Mouse (Mus musculus): Measurements from ENCODE around the gene Olfr518. TPM values are rescaled to one million over a fixed set of nuclear protein-coding genes. Genes with fewer than 3 reads are reported as not detected.

The Olfr518 gene
- polyA plus RNA-seq (2015; fragmentation: Nextera tagmentation; extraction: Ambion mirVana) = not detected in 2 replicates

GRCm38 (mm10) chr7:108884906-108885305, at the start of gene Olfr518:
TSS of gene Olfr518 (minus strand) at chr7:108885006.
- Histone ChIP-seq H3K4me3 (no peak within 1 kb of the TSS), H3K9me3 (no peaks in the 10 kb centered on the region), H3K9ac (no peak within 1 kb of the TSS), H3K27ac (no peak within 1 kb of the TSS), H3K4me2 (no peak within 1 kb of the TSS), H3K36me3 (no peaks in the 10 kb centered on the region), H3K27me3 (no peaks in the 10 kb centered on the region), H3K4me1 (no peaks in the 10 kb centered on the region)
- WGBS = 86% methylated on average over 4 of the region's 4 CpGs
- ATAC-seq (ENCODE audit: insufficient number of reproducible peaks, insufficient read depth, low FRiP score, low TSS enrichment, low read depth) = no peak

- WGBS = 2% methylated on average over 50 of the region's 50 CpGs
- H3K27me3 ChIP-seq = no peaks in the 10 kb centered on the region
- peak within 1 kb of the TSS; percentile 70 for H3K27ac ChIP-seq
- H3K4me1 ChIP-seq = peaks cover 15% of the 10 kb centered on the region
- H3K4me3 ChIP-seq = peak within 1 kb of the TSS; percentile 100
- peaks cover 26% of the 10 kb centered on the region for H3K36me3 ChIP-seq
- H3K4me2 ChIP-seq = peak within 1 kb of the TSS; percentile 80
- peak; percentile 95 for ATAC-seq (ENCODE audit: insufficient number of reproducible peaks, insufficient read depth, low FRiP score, low TSS enrichment, low read depth)
- peak within 1 kb of the TSS; percentile 98 for H3K9ac ChIP-seq
- H3K9me3 ChIP-seq = no peaks in the 10 kb centered on the region
These were observed 49.3 kb upstream of the Olfr518 start, which contains the start of gene Eif3f for GRCm38 (mm10) chr7:108933794-108934731. TSS of gene Eif3f (plus strand) at chr7:108934417.

GRCm38 (mm10) chr7:108929726-108930393, 45.1 kb upstream of the Olfr518 start, which contains the start of gene Nlrp10:
TSS of gene Nlrp10 (minus strand) at chr7:108930178.
- Histone ChIP-seq H3K27me3 (no peaks in the 10 kb centered on the region), H3K9ac (no peak within 1 kb of the TSS), H3K9me3 (no peaks in the 10 kb centered on the region), H3K4me2 (no peak within 1 kb of the TSS), H3K4me1 (0 out of 2 replicates have a peak, but pooled peaks cover under 1% of the 10 kb centered on the region), H3K4me3 (no peak within 1 kb of the TSS), H3K27ac (no peak within 1 kb of the TSS), H3K36me3 (no peaks in the 10 kb centered on the region)
- ATAC-seq (ENCODE audit: insufficient number of reproducible peaks, insufficient read depth, low FRiP score, low TSS enrichment, low read depth) = no peak
- 66% methylated on average over 6 of the region's 6 CpGs for WGBS

- Histone ChIP-seq H3K4me3 (no peak overlapping the region), H3K9ac (no peak overlapping the region), H3K27ac (no peak overlapping the region), H3K36me3 (no peaks in the 10 kb centered on the region), H3K9me3 (no peaks in the 10 kb centered on the region), H3K27me3 (no peaks in the 10 kb centered on the region), H3K4me2 (no peak overlapping the region), H3K4me1 (no peaks in the 10 kb centered on the region)
- whole genome bisulfite sequencing = 74% methylated on average over 11 of the region's 11 CpGs
- no peak for ATAC-seq (ENCODE audit: insufficient number of reproducible peaks, insufficient read depth, low FRiP score, low TSS enrichment, low read depth)
These were observed 43.7 kb upstream of the Olfr518 start for GRCm38 (mm10) chr7:108928280-108929188.

- Histone ChIP-seq H3K9me3 (no peaks in the 10 kb centered on the region), H3K4me2 (no peak overlapping the region), H3K36me3 (no peaks in the 10 kb centered on the region), H3K4me1 (no peaks in the 10 kb centered on the region), H3K9ac (no peak overlapping the region), H3K4me3 (no peak overlapping the region), H3K27ac (no peak overlapping the region), H3K27me3 (no peaks in the 10 kb centered on the region)
- WGBS = 65% methylated on average over 4 of the region's 4 CpGs
- no peak for ATAC-seq (ENCODE audit: insufficient number of reproducible peaks, insufficient read depth, low FRiP score, low TSS enrichment, low read depth)
These were observed 42.2 kb upstream of the Olfr518 start for GRCm38 (mm10) chr7:108927043-108927442.

- 73% methylated on average over 2 of the region's 2 CpGs for WGBS
- no peaks in the 10 kb centered on the region for H3K4me1 ChIP-seq
- no peak overlapping the region for H3K4me3 ChIP-seq
- H3K4me2 ChIP-seq = no peak overlapping the region
- no peak overlapping the region for H3K9ac ChIP-seq
- no peaks in the 10 kb centered on the region for H3K27me3 ChIP-seq
- no peaks in the 10 kb centered on the region for H3K9me3 ChIP-seq
- no peaks in the 10 kb centered on the region for H3K36me3 ChIP-seq
- no peak for ATAC-seq (ENCODE audit: insufficient number of reproducible peaks, insufficient read depth, low FRiP score, low TSS enrichment, low read depth)
- H3K27ac ChIP-seq = no peak overlapping the region
These were observed 19.2 kb upstream of the Olfr518 start for GRCm38 (mm10) chr7:108903969-108904368.

- WGBS = 86% methylated on average over 5 of the region's 5 CpGs
These were observed 9.5 kb upstream of the Olfr518 start, which contains the start of gene Olfr519 for GRCm38 (mm10) chr7:108894320-108894719. TSS of gene Olfr519 (minus strand) at chr7:108894420.

GRCm38 (mm10) chr7:108872279-108872678, 12.5 kb downstream of the Olfr518 start, which contains the start of gene Olfr517:
TSS of gene Olfr517 (minus strand) at chr7:108872379.
- no peak for ATAC-seq (ENCODE audit: insufficient number of reproducible peaks, insufficient read depth, low FRiP score, low TSS enrichment, low read depth)

More at GRCm38 (mm10) chr7:108894320-108894719, 9.5 kb upstream of the Olfr518 start, which contains the start of gene Olfr519:
- no peaks in the 10 kb centered on the region for H3K36me3 ChIP-seq
- H3K9ac ChIP-seq = no peak within 1 kb of the TSS
- H3K27me3 ChIP-seq = no peaks in the 10 kb centered on the region
- no peaks in the 10 kb centered on the region for H3K4me1 ChIP-seq
- no peak within 1 kb of the TSS for H3K4me2 ChIP-seq
- H3K4me3 ChIP-seq = no peak within 1 kb of the TSS
- ATAC-seq (ENCODE audit: insufficient number of reproducible peaks, insufficient read depth, low FRiP score, low TSS enrichment, low read depth) = no peak
- no peak within 1 kb of the TSS for H3K27ac ChIP-seq
- no peaks in the 10 kb centered on the region for H3K9me3 ChIP-seq

GRCm38 (mm10) chr7:108850429-108850828, 34.4 kb downstream of the Olfr518 start, which contains the start of gene Olfr516:
TSS of gene Olfr516 (minus strand) at chr7:108850529.
- no peak within 1 kb of the TSS for H3K4me3 ChIP-seq
- no peaks in the 10 kb centered on the region for H3K36me3 ChIP-seq
- no peak within 1 kb of the TSS for H3K9ac ChIP-seq
- H3K27me3 ChIP-seq = no peaks in the 10 kb centered on the region
- H3K4me2 ChIP-seq = no peak within 1 kb of the TSS
- no peaks in the 10 kb centered on the region for H3K9me3 ChIP-seq
- 82% methylated on average over 2 of the region's 2 CpGs for WGBS
- no peak within 1 kb of the TSS for H3K27ac ChIP-seq
- no peak for ATAC-seq (ENCODE audit: insufficient number of reproducible peaks, insufficient read depth, low FRiP score, low TSS enrichment, low read depth)
- H3K4me1 ChIP-seq = no peaks in the 10 kb centered on the region

More at GRCm38 (mm10) chr7:108872279-108872678, 12.5 kb downstream of the Olfr518 start, which contains the start of gene Olfr517:
- 56% methylated on average over 2 of the region's 2 CpGs for WGBS
- no peak within 1 kb of the TSS for H3K27ac ChIP-seq
- H3K4me1 ChIP-seq = no peaks in the 10 kb centered on the region
- no peaks in the 10 kb centered on the region for H3K27me3 ChIP-seq
- H3K4me2 ChIP-seq = no peak within 1 kb of the TSS
- H3K4me3 ChIP-seq = no peak within 1 kb of the TSS
- H3K9me3 ChIP-seq = no peaks in the 10 kb centered on the region
- no peak within 1 kb of the TSS for H3K9ac ChIP-seq
- no peaks in the 10 kb centered on the region for H3K36me3 ChIP-seq
